Mouse (Mus musculus) gastrocnemius, postnatal 25 days (tissue): ENCODE measurements around the gene Lrfn3. TPM values are rescaled to one million over a fixed set of nuclear protein-coding genes. Genes with fewer than 3 reads are reported as not detected.

Source experiments
- DNase-seq: peaks from one replicate; pipeline ENCODE4 v3.0.0; 2022
- total RNA-seq, 2 experiments: library from RNA; stranded (reverse); gene quantifications; 1 replicate in 1 of 2; 2 replicates in 1 of 2; pipeline ENCODE4 v1.2.3; 2021

The Lrfn3 gene
- total RNA-seq, 2 experiments from 2014 or later = 2.5 to 2.6 TPM

DNA sequence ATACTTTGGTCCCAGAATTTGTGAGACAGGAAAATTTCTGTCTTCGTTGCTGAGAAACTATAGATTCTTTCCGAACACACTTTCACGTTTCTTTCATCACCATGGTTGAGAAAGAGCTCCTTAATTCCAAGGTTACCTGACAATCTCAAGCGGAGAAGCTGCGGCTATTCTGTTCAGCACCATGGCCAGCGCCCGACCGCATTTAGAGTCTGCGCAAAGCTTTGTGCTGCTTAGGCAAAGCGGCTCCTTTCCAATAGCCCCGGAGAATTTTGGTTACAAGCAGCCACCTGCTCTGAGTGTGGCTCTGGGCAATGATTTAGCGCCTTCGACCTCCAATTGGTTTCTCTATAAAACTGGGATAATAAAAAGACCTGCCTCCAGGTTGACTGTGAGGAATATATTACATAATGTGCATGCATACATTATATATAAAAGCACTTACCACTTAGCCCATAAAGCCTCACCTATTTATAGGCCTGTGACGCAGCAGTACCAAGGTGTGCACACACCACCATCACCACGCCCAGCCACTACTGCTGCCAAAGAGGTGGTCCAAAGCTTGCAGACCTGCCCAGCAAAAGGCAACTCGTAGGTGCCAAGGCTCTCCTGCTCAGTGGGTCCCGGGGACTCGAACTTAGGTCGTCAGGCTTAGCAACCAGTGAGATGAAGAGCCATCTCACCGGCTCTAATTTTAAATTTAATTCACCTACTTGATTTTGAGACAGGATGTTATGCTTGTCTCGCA, 15.8 kb downstream of the Lrfn3 start:
- no peak for DNase-seq

GRCm38 (mm10) chr7:30339432-30340109, 23.0 kb downstream of the Lrfn3 start:
- DNase-seq = no peak

- DNase-seq = peak; percentile 49
These were observed 26.2 kb downstream of the Lrfn3 start for GRCm38 (mm10) chr7:30336384-30336783.

DNA sequence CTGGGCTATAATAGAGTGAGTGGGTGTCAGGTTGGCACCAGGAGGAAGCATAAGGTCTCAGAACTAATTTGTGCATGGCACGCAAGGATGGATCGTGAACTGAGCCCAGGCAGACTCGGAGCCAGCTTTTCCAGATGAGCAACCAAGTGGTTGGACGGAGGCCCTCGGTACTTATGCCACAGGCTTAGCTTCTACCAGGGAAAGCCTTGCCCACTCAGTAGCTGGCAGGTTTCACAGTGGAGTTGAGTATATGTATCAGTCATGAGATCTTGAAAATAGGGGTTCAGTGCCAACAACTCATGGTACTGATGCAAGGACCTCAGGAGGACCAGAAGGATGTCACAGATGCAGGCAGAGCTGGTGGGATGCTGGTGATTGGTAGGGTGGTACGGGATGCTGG, 26.9 kb downstream of the Lrfn3 start:
- no peak for DNase-seq

DNA sequence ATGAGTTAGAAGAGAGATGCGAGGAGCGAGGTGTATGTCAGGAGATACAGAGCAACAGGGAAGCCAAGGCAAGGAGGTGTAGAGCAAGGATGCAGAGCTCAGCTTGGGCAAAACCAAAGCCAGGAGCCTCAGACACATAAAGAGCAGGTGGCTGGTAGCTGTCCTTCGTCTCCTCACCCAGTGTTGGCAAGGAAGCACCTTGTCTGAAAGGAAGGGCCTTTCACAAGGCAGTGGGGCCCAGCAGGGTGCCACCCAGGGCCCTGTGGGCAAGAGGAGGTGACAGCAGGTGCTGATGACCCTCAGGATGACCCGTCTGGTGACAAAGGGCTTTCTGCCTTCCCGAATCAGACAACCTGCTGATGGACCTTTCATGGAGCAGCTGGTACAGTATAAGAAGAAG, 28.0 kb downstream of the Lrfn3 start:
- no peak for DNase-seq

DNA sequence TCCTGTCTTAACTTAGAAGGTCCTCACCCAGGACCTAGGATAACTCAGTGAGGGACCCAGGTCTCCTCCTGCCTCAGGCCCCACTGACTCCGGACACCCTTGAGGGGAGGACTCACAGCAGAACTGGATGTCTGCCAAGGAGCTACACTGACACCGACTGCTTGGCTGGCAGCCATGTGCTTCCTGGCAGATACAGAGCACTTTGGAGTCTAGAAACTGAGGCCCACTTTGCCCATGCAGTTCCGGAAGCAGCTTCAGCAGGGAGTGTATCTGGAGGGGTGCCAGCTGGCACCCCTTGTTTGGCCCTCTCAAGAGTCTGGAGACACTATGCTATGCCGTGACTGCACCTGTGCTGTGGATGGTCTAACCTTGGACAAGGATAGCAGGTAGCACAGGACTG, 29.1 kb downstream of the Lrfn3 start:
- peak; percentile 52 for DNase-seq

GRCm38 (mm10) chr7:30332622-30333259, 29.8 kb downstream of the Lrfn3 start:
- DNase-seq = no peak

GRCm38 (mm10) chr7:30331887-30332286, 30.7 kb downstream of the Lrfn3 start:
- peak; percentile 57 for DNase-seq

GRCm38 (mm10) chr7:30328379-30328778, 34.2 kb downstream of the Lrfn3 start:
- no peak for DNase-seq

- no peak for DNase-seq
These were observed 35.4 kb downstream of the Lrfn3 start for GRCm38 (mm10) chr7:30327140-30327539.

DNA sequence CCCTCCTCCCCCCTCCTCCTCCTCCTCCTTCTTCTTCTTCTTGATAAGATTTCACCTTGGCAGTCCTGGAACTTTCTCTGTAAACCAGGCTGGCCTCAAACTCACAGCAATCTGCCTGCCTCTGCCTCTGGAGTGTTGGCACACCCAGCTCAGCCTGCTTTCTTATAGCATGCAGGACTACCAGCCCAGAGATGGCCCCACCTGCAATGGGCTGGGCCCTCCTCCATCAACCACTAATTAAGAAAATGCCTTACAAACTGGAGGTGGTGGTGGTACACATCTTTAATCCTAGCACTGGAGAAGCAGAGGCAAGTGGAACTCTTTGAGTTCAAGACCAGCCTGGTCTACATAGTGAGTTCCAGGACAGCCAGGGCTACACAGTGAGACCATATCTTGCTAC, 36.1 kb downstream of the Lrfn3 start:
- DNase-seq = no peak

DNA sequence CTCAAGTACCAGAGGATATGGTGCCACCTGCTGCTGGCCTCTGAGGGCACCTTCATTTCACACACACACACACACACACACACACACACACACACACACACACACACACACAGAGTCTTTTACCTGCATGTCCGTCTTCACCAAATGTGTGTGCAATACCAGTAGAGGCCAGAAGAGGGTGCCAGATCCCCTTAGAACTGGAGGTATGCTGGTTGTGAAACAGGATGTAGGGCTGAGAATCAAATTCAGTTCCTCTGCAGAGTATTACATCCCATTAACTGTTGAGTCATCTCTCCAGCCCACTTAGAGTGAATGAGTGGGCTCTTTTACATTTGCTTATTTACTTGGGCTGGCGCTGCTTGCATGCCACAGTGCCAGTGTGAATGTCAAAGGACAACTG, 37.2 kb downstream of the Lrfn3 start:
- no peak for DNase-seq

DNA sequence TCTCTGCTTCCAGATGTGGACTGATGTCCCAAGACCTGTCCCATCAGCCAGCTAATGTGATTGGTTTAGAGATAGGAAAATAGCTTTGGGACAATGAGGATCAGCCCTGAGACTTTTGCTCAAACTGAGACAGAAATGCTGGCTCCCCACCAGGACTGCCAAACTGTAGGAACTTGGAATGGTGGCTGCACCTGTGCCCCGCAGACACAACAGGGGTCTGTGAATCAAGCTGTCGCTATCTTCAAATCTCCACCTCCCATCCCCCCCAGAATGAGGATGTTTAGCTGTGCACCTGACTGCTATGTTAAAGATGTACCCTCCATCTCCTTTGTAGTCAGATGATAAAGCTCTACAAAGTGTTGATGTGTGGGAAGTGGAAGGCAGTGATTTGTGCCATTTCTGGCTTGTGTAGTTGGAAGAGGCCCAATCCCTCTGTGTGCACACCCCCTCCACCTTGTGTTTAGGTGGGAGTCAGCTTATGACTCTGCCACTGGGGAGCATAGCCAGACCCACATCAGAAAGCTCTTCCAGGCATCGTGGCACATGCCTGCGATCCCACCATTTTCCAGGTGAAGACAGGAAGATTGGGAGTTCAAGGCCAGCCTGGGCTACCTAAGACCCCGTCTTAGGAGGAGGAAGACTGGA, 38.1 kb downstream of the Lrfn3 start:
- no peak for DNase-seq

DNA sequence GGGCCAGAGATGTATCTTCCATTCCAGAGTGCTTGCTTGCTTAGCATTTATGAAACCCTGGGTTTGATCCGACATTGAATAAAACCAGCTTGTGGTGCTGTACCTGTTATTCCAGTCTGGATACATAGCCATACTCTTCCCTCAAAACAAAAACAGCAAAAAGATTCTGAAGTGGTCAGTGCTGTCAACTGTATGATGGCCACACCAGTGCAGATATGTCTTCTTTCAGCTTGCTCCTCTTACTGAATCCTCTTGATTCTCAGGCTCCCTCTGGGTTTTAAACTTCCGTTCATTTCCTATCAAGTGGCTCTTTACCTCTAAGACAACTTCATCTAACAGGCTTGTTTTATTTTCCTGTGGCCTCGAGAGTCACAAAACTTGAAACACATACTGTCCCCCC, 38.8 kb downstream of the Lrfn3 start, which contains the start of gene Sdhaf1:
Gene Sdhaf1 (minus strand): TSS at position 101 of the 400 bp plus-strand sequence.
- no peak for DNase-seq

DNA sequence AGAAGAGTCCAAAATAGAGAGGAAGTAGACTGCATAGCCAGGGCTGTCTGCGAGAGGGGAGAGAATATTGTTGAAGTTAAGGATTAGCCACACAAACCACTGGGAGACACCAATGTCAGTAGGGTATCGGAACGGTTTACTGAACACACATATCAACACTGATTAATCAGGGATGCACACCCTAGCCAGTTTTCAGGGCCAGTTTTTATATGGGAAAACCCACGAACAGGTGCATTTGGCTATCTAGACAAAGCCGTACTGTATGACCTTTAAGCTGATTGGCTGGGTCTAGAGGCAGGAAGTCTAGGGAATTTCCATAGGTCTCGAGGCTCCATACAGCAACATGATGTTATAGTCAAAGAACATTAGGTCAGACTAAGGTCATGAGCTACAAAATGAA, 39.7 kb downstream of the Lrfn3 start:
- no peak for DNase-seq

DNA sequence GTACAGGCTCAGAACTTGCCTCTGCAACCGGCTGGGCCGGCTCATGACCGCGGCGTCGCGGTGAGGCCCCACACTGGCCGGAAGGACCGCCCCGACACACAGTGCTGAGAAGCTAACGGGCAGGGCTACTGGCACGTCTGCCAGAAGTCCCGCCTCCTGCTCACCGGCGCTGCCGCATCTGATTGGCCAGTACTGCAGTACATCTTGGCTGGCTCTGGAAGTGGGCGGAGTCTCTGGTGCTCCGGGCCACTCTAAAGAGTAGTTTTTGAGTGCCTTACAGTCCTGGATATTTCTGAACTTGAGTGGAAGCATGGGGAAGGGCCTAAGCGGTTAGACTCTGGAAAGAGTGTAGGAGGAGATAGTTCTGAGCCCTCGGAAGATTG, 40.3 kb downstream of the Lrfn3 start:
- DNase-seq = peak; percentile 98

DNA sequence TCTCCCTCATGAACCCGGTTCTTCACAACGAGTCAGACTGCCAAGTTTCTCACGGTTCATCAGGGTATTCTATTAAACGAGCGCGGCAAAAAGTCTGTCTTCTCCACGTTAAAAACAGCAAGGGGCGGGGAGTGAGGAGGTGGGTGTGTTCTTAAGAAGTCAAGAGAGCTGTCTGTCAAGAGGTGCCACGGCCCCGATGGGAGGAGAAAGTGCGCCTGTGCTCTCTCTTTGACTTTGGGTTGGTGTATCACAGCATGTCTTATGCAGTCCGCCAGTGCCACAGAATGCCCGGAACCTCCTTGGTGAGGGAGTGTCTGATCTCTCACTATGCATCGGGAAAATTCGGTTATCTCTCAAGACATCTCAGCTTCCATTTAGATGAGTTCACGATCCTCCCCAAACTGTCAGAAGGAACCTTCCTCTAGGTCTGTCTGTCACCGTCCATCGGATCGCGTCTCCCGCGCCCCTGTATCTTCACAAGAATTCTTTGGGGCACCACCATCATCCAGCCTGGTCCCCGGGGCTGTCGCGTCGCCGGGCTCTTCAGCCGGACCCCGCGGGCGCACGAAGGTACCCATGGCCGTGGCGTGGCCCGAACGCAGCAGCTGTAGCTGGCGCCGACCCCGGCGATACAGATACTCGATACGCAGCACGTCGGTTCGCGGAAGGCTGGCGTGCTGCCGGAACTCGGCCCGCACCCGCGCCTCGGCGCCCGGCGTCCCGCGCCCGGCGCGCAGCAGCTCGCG, 40.9 kb downstream of the Lrfn3 start, which contains the start of gene E130208F15Rik:
Gene E130208F15Rik (plus strand): TSS at position 202 of the 746 bp plus-strand sequence.
- DNase-seq = peak; percentile 57

DNA sequence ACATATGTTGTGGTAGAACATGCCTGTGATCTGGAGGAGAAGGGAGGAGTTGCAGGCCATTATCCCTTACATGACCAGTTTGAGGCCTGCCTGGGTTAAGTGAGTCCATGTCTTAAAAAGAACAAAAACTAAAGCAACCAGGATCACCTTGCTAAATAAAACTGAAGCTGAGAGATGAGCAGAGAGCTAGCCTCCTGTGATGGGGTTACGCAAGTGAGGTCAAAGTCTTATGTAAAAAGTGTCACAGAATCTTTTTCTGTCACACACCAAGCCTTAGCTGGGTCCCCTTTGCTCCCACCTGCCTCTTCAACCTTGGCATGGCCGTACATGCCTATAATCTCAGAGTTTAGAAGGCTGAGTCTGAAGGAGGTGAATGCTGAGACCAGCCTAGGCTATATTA, 41.6 kb downstream of the Lrfn3 start:
- DNase-seq = no peak

- no peak for DNase-seq
These were observed 44.4 kb downstream of the Lrfn3 start for GRCm38 (mm10) chr7:30318142-30318541.

GRCm38 (mm10) chr7:30315559-30316529, 46.7 kb downstream of the Lrfn3 start:
- no peak for DNase-seq

DNA sequence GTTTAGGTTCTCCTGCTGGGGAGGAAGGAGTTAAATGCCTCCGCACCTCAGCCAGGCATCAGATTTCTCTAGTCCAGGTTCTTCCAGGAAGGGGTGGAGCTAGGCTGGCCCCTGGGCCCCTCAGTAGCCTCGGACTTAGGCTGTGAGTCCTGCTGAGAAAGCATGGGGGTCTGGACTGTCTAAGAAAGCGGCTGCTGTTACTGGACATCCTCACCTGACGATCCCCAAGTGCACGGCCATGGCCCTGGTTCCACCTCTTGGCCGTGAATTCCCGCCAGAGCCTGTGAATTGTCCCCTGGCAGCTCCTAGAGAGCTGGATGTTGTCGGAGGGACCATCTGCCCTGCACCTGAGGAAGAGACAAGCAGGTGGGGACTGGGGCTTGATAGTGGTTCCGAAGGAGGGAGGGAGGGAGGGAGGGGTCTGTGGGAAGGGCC, 47.8 kb downstream of the Lrfn3 start, which contains the start of gene Syne4:
Gene Syne4 (plus strand): TSS at position 87 of the 435 bp plus-strand sequence.
- DNase-seq = no peak
